Mouse (Mus musculus) limb, embryonic 12.5 days (tissue): Measurements from ENCODE around the gene Nudt4. TPM values are rescaled to one million over a fixed set of nuclear protein-coding genes. Genes with fewer than 3 reads are reported as not detected.
"Not testable (repeated sequence)": the region's sequence is repeated elsewhere in the genome, so short reads cannot be mapped to it uniquely, and the experiment has no call there.

Experiments
- ATAC-seq: fragments of 200-750 bp; cut with Nextera tagmentation; 2 replicates; pipeline ENCODE4 v1.8.0; 2017; ENCODE audit warnings: low read depth, moderate TSS enrichment; ENCODE audit not compliant: insufficient number of reproducible peaks, insufficient read depth, low FRiP score, low TSS enrichment
- H3K27ac ChIP-seq: fragments of 300-500 bp; sonication (generic); 2 replicates; pipeline ENCODE4 v1.5.1; 2016; ENCODE audit warnings: mild to moderate bottlenecking, moderate library complexity
- H3K27me3 ChIP-seq: fragments of 300-500 bp; sonication (generic); 2 replicates; pipeline ENCODE4 v1.6.1; 2016; ENCODE audit warnings: mild to moderate bottlenecking, moderate library complexity
- H3K36me3 ChIP-seq: fragments of 300-500 bp; sonication (generic); 2 replicates; pipeline ENCODE4 v1.6.1; 2016; ENCODE audit warnings: mild to moderate bottlenecking, moderate library complexity
- H3K4me1 ChIP-seq: fragments of 300-500 bp; sonication (generic); replicated peaks from 2 replicates; pipeline ENCODE4 v1.6.1; 2016
- H3K4me2 ChIP-seq: fragments of 300-500 bp; sonication (generic); 2 replicates; pipeline ENCODE4 v1.6.1; 2016; ENCODE audit warnings: mild to moderate bottlenecking, moderate library complexity
- H3K4me3 ChIP-seq: fragments of 300-500 bp; sonication (generic); replicated peaks from 2 replicates; pipeline ENCODE4 v1.5.1; 2016; ENCODE audit warnings: mild to moderate bottlenecking
- H3K9ac ChIP-seq: fragments of 300-500 bp; sonication (generic); replicated peaks from 2 replicates; pipeline ENCODE4 v1.6.1; 2016; ENCODE audit warnings: mild to moderate bottlenecking, moderate library complexity
- H3K9me3 ChIP-seq: fragments of 300-500 bp; sonication (generic); 2 replicates; pipeline ENCODE4 v1.6.1; 2016; ENCODE audit warnings: mild to moderate bottlenecking, moderate library complexity
- WGBS: fragments of 180-500 bp; shearing (Covaris S2); methylation state at CpG from one replicate; pipeline ENCODE4 v1.1.7; 2016; 5-methylcytosine and 5-hydroxymethylcytosine counted together
- polyA plus RNA-seq: library from polyadenylated mRNA; unstranded; fragments of >200 nt; fragmentation: Nextera tagmentation; extraction: Ambion mirVana; gene quantifications from 2 replicates; pipeline ENCODE4 v1.2.1, GENCODE M21; 2016

Gene Nudt4
- polyA plus RNA-seq, 1 experiment from 2014 or later: 111 TPM

DNA sequence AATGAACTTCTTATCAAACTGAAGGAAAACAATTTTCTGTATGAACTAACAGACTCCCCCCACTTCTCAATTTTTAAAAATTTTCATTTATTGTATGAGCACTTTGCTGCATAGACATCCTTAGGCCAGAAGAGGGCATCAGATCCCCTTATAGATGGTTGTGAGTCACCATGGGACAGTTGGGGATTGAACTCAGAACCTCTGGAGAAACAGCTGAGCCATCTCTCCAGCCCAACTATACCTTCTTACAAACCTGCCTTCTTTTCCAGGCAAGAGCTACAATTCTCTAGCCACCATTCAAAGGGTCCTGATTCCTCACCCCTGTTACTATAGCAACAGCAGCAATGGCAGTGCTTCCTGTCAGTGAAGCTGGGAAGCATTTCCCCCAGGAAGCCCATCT lies 12.2 kb downstream of the Nudt4 start:
- H3K27ac ChIP-seq: no peak overlapping the region
- no peak overlapping the region for H3K4me2 ChIP-seq
- H3K4me1 ChIP-seq: peaks cover 14% of the 10 kb centered on the region; the same call in 1 of the 2 replicates
- no peak for ATAC-seq
- no peak overlapping the region for H3K4me3 ChIP-seq
- H3K36me3 ChIP-seq: peaks cover 50% of the 10 kb centered on the region
- H3K9ac ChIP-seq: no peak overlapping the region
- H3K27me3 ChIP-seq: no peaks in the 10 kb centered on the region
- no peaks in the 10 kb centered on the region for H3K9me3 ChIP-seq

DNA sequence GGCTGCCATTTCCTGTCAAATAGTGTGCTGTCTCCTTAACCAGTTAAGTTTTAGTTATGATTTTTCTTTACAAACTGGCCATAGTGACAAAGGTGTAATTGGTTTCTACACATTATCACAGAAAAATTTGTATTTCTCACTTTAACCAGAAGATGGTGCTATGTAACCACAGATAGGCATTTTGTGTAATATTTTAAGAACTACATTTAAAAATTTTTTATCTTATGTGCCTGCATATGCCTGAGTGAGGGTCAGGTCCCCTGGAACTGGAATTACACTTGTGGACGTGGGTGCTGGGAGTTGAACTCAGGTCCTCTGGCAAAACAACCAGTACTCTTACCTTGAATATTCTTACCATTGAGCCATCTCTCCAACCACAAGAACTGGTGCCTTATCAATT lies 13.4 kb downstream of the Nudt4 start:
- 61% methylated on average over 1 of the region's 1 CpGs for WGBS
- no peak for ATAC-seq
- Histone ChIP-seq H3K4me2 (no peak overlapping the region), H3K27me3 (no peaks in the 10 kb centered on the region), H3K9ac (no peak overlapping the region), H3K27ac (no peak overlapping the region), H3K4me1 (0 out of 2 replicates have a peak, but pooled peaks cover 6% of the 10 kb centered on the region), H3K9me3 (no peaks in the 10 kb centered on the region), H3K36me3 (peaks cover 63% of the 10 kb centered on the region), H3K4me3 (no peak overlapping the region)

DNA sequence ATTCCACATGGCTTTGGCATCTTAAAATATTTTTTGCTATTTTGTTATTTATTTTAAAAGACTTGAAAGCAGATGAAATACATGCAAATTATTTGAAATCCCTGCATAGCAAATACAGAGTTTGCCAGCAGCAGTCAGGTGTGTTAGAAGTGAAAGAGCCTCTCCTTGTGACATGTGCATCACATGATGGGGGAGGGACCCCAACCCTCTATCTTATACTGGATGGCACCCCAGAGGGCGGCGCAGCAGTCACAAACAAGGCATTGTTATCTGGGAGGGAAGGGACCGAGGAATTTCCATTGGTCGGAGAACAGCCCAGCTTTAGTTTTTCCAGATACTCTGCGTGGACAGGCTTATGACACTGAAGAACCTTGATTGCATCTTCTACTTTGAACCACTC lies 14.9 kb downstream of the Nudt4 start:
- not testable (repeated sequence) for H3K4me1 ChIP-seq, H3K4me3 ChIP-seq, ATAC-seq, H3K9me3 ChIP-seq, H3K9ac ChIP-seq, H3K4me2 ChIP-seq, H3K27me3 ChIP-seq, H3K27ac ChIP-seq
- peaks cover 67% of the 10 kb centered on the region for H3K36me3 ChIP-seq
- 84% methylated on average over 5 of the region's 5 CpGs for WGBS

DNA sequence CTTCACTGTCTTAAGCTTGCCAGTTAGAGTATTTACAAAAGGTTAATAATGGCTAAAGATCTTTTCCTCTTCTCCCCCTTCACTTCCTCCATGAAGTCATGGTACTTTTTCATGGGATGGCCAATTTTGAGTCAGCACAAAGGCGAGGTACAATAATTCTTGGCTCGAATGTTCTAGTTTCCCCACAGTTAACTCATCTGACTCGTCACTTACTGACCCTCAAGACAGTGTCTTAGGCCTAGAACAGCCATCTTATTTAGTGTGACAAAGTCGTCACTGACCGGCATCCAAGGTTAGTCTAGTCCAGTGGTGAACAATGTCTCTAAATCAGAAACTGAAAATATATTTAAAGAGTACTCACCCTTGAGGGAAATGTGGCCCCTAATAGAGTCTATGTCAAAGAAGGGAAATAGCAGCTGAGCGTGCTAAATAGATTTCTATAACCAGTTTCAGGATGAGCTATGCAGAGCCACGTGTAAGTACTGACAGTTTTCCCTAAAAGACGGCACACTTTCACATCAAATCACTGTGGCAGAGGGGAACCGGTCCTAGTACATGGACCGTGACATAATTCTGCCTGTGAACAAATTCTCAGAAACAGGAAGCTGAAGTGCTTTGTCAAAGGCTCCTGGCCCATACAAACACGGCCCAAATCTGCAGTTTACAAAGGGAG lies 15.7 kb downstream of the Nudt4 start:
- Histone ChIP-seq H3K4me1 (0 out of 2 replicates have a peak, but pooled peaks cover 6% of the 10 kb centered on the region), H3K27ac (no peak overlapping the region), H3K9me3 (no peaks in the 10 kb centered on the region), H3K9ac (no peak overlapping the region), H3K36me3 (peaks cover 72% of the 10 kb centered on the region), H3K4me3 (no peak overlapping the region), H3K27me3 (no peaks in the 10 kb centered on the region), H3K4me2 (no peak overlapping the region)
- no peak for ATAC-seq
- 87% methylated on average over 11 of the region's 11 CpGs for WGBS

DNA sequence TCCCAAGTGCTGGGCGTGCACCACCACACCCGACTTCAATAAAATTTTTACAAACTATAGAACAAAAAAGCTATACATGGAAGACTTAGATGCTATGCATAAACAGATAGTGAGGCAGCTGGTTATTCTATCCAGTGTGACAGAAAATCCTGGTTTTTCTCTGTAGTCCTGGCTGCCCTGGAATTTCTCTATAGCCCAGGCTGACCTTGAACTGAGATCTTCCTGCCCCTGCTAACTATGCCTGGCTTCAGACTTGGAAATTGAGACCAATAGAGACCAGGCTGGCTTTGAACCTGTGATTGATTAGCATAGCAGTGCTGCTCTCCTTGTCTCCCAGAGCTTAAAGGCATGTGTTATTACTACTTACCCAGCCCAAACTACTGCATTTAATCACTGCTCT lies 17.8 kb downstream of the Nudt4 start:
- H3K9me3 ChIP-seq: no peaks in the 10 kb centered on the region
- no peak overlapping the region for H3K4me3 ChIP-seq
- H3K4me2 ChIP-seq: no peak overlapping the region
- H3K27ac ChIP-seq: no peak overlapping the region
- H3K4me1 ChIP-seq: no peaks in the 10 kb centered on the region
- ATAC-seq: no peak
- 92% methylated on average over 2 of the region's 2 CpGs for WGBS
- H3K36me3 ChIP-seq: peaks cover 77% of the 10 kb centered on the region
- no peak overlapping the region for H3K9ac ChIP-seq
- no peaks in the 10 kb centered on the region for H3K27me3 ChIP-seq

DNA sequence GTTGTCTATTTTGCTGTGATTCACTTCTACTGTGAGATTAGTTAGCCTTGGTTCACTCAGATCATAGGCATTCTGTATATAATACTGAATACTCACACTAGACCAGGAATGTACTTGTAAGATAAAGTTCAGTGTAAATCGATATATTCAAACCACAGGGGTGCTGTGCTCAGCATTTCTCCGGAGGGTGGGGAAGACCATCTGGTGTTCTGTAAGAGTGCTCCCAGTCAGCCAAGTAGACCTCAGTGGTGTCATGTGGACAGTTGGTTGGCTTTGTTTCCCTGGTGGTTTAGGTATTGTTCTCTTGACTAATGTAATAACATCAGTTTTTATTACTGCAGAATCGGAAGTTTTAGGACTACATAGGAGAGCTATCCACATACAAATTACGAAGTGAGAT lies 18.9 kb downstream of the Nudt4 start:
- Histone ChIP-seq H3K9ac (no peak overlapping the region), H3K4me2 (no peak overlapping the region), H3K4me1 (no peaks in the 10 kb centered on the region), H3K36me3 (peaks cover 67% of the 10 kb centered on the region), H3K27ac (no peak overlapping the region), H3K4me3 (no peak overlapping the region), H3K9me3 (no peaks in the 10 kb centered on the region), H3K27me3 (no peaks in the 10 kb centered on the region)
- WGBS: 87% methylated on average over 4 of the region's 4 CpGs
- ATAC-seq: no peak

DNA sequence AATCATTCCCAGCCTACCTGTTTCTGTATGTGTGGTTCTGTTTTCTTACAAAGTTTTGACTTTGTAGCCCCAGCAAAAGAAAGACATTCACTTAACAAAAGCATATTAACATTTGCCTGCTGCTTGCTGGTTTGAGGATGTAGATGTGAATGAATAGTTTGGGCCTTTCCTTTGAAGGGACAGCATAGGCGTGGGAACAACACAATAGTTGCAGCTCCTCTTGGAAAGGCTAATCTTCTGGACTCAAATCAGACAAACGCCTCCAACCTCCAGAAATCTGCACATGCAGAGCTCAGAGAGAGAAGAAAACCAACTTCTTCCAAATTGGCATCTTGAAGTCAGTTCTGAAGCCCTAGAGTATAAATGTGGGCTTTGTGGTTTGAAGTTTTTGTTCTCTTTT lies 19.3 kb downstream of the Nudt4 start:
- no peak overlapping the region for H3K9ac ChIP-seq
- WGBS: 87% methylated on average over 2 of the region's 2 CpGs
- H3K4me3 ChIP-seq: no peak overlapping the region
- no peaks in the 10 kb centered on the region for H3K9me3 ChIP-seq
- H3K27me3 ChIP-seq: no peaks in the 10 kb centered on the region
- H3K4me2 ChIP-seq: no peak overlapping the region
- H3K36me3 ChIP-seq: peaks cover 63% of the 10 kb centered on the region
- H3K27ac ChIP-seq: no peak overlapping the region
- no peak for ATAC-seq
- H3K4me1 ChIP-seq: no peaks in the 10 kb centered on the region

DNA sequence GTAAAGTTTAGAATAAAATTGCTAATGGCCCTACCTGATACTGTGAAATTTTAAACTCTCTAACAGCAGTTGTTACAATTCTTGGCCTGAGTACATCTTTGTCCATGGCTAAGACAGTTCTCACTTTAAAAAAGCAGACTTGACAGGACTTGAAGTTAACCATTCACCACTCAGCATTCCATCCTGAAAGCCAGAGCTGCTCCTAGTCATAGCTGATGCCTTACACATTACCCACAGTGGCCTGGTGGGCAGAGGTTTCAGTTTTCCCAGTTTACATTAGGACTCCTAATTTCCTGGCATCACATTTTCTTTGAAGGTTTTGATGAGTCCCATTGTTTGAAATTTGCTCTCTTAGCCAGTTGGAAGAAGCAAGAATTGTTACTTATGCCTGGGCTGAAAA lies 19.9 kb downstream of the Nudt4 start:
- H3K4me1 ChIP-seq: no peaks in the 10 kb centered on the region
- no peak overlapping the region for H3K9ac ChIP-seq
- H3K27me3 ChIP-seq: no peaks in the 10 kb centered on the region
- H3K4me3 ChIP-seq: no peak overlapping the region
- peaks cover 56% of the 10 kb centered on the region for H3K36me3 ChIP-seq
- no peak for ATAC-seq
- no peak overlapping the region for H3K4me2 ChIP-seq
- H3K27ac ChIP-seq: no peak overlapping the region
- H3K9me3 ChIP-seq: no peaks in the 10 kb centered on the region

DNA sequence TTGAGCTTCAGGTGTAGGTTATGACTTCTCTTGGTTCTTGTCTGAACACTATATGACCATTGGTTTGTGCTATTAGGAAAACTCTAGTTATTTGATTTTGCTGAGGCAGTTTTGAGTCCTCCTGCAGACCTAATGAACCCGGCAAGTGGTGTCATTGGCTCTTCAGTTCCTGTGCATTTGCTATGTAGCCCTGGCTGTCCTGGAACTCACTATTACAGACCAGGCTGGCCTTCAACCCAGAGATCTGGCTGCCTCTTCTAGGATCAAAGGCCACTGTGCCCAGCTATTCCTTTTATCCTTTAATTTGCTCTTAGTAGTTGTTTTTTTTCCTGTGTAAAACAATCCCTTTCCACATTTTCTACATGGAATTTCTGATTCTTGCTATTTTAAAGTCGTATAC lies 20.6 kb downstream of the Nudt4 start:
- WGBS: 87% methylated on average over 2 of the region's 2 CpGs

DNA sequence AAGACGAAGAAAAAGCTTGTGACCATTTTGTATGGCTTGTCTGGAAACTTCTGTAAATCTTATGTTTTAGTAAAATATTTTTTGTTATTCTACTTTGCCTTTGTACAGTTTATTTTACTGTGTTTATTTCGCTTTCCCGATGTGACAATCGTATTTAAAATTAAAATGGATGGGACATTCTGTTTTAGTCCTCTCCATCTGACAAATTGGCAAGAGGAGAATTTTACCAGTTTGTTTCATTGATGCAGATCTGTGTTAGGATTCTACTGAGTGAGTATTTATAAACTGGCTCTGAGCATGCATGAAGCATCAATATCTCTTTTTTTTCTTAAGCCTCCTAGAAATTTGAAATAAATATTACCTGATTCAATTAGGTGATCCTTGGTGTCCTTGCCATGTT lies 21.0 kb downstream of the Nudt4 start:
- 90% methylated on average over 4 of the region's 4 CpGs for WGBS
- Histone ChIP-seq H3K4me2 (no peak overlapping the region), H3K9me3 (no peaks in the 10 kb centered on the region), H3K4me1 (no peaks in the 10 kb centered on the region), H3K4me3 (no peak overlapping the region), H3K27me3 (no peaks in the 10 kb centered on the region), H3K36me3 (peaks cover 48% of the 10 kb centered on the region), H3K27ac (no peak overlapping the region), H3K9ac (no peak overlapping the region)
- no peak for ATAC-seq

More for the DNA sequence above, 20.6 kb downstream of the Nudt4 start:
- Histone ChIP-seq H3K4me2 (no peak overlapping the region), H3K9ac (no peak overlapping the region), H3K4me1 (no peaks in the 10 kb centered on the region), H3K4me3 (no peak overlapping the region), H3K9me3 (no peaks in the 10 kb centered on the region), H3K36me3 (peaks cover 52% of the 10 kb centered on the region), H3K27me3 (no peaks in the 10 kb centered on the region), H3K27ac (no peak overlapping the region)
- ATAC-seq: no peak

DNA sequence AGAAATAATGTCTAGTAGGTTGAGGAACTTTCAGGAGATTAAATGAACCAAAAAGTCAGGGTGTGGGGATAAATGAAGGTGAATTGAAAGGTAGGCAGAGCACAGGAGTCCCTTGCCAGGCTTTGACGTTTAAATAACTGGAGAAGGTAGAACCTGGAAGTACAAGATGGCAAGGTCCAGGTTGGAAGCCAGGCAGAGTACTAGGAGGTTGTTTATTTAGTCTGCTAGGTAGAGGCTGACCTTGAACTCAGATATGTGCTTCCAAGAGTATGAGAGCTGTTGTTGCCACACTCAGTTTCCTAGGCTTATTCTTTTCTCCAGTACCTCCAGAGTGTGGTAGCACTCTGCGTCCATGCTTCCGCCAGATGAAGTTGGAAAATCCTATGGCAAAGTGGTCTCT lies 24.1 kb downstream of the Nudt4 start:
- WGBS: 89% methylated on average over 3 of the region's 3 CpGs
- Histone ChIP-seq H3K4me1 (no peaks in the 10 kb centered on the region), H3K4me2 (no peak overlapping the region), H3K36me3 (peaks cover 19% of the 10 kb centered on the region), H3K9ac (no peak overlapping the region), H3K4me3 (no peak overlapping the region), H3K27ac (no peak overlapping the region), H3K9me3 (no peaks in the 10 kb centered on the region), H3K27me3 (no peaks in the 10 kb centered on the region)
- ATAC-seq: no peak

DNA sequence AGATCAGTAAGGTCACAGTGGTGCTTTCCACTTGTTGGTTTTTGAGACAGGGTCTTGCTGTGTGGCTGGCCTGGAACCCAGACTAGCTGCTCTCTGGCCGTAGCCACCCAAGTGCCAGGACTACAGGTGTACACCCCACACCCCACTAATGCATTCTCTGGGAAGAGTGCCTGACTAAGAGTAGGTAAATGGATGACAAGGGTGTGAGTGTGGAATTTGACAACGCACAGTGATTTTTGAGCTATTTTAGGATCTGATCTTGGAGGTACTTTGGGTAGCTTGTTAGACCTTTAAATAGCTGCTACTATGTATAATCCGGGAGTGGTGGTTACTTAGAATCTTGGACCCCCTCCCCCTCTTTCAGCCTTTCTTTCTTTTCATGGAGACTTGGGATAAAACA lies 24.7 kb downstream of the Nudt4 start:
- Histone ChIP-seq H3K9ac (no peak overlapping the region), H3K27me3 (no peaks in the 10 kb centered on the region), H3K4me1 (no peaks in the 10 kb centered on the region), H3K27ac (no peak overlapping the region), H3K9me3 (no peaks in the 10 kb centered on the region), H3K4me3 (no peak overlapping the region), H3K36me3 (peaks cover 13% of the 10 kb centered on the region), H3K4me2 (no peak overlapping the region)
- ATAC-seq: no peak
- 89% methylated on average over 3 of the region's 3 CpGs for WGBS
